Mouse (Mus musculus) testis, adult 2 months (tissue): Measurements from ENCODE around the gene Nme7. TPM values are rescaled to one million over a fixed set of nuclear protein-coding genes. Genes with fewer than 3 reads are reported as not detected.

Source experiments
- H3K27ac ChIP-seq: fragments of 200-500 bp; 2 replicates; pipeline ENCODE4 v1.5.1; 2012; ENCODE audit warnings: low read depth, low read length; ENCODE audit not compliant: control insufficient read depth, insufficient read depth
- H3K27me3 ChIP-seq: fragments of 200-500 bp; 2 replicates; pipeline ENCODE4 v1.6.1; 2012; ENCODE audit warnings: mild to moderate bottlenecking, low read length, moderate library complexity; ENCODE audit not compliant: control insufficient read depth, insufficient read depth
- H3K36me3 ChIP-seq: fragments of 200-500 bp; 2 replicates; pipeline ENCODE4 v1.6.1; 2012; ENCODE audit warnings: mild to moderate bottlenecking, low read length; ENCODE audit not compliant: control insufficient read depth, insufficient read depth
- H3K4me1 ChIP-seq: fragments of 200-500 bp; 2 replicates; pipeline ENCODE4 v1.6.1; 2012; ENCODE audit warnings: low read length; ENCODE audit not compliant: control insufficient read depth, insufficient read depth
- H3K4me3 ChIP-seq: fragments of 200-500 bp; 2 replicates; pipeline ENCODE4 v1.5.1; 2012; ENCODE audit warnings: low read depth, mild to moderate bottlenecking, low read length, moderate library complexity, mixed read lengths; ENCODE audit not compliant: control insufficient read depth
- CTCF ChIP-seq: fragments of 200-500 bp; IDR thresholded peaks from 2 replicates; pipeline ENCODE4 v1.5.1; 2012; ENCODE audit warnings: low read depth, mild to moderate bottlenecking, inconsistent platforms, low read length, moderate library complexity; ENCODE audit not compliant: control insufficient read depth, insufficient read depth, insufficient replicate concordance
- POLR2A ChIP-seq: fragments of 200-500 bp; IDR thresholded peaks from 2 replicates; pipeline ENCODE4 v1.6.1; 2012; ENCODE audit warnings: low read depth, mild to moderate bottlenecking, inconsistent platforms, low read length, moderate library complexity; ENCODE audit not compliant: control insufficient read depth
- polyA plus RNA-seq: library from polyadenylated mRNA; depleted of rRNA; stranded (reverse); fragments of >200 nt; gene quantifications from 2 replicates; pipeline ENCODE4 v1.2.3, GENCODE M21; 2012

The Nme7 gene
- polyA plus RNA-seq, 1 experiment, result 42.8 TPM

- no peak for TF ChIP-seq CTCF
- TF ChIP-seq POLR2A, result no peak
- H3K4me1 ChIP-seq, result no peaks in the 10 kb centered on the region
- H3K4me3 ChIP-seq, result no peak overlapping the region
- H3K27me3 ChIP-seq, result no peaks in the 10 kb centered on the region
- H3K27ac ChIP-seq, result no peak overlapping the region
- H3K36me3 ChIP-seq, result no peaks in the 10 kb centered on the region
Observed at GRCm38 (mm10) chr1:164408655-164409054, 104.7 kb downstream of the Nme7 start.

GRCm38 (mm10) chr1:164411306-164411705 lies 107.4 kb downstream of the Nme7 start:
- no peak overlapping the region for H3K4me3 ChIP-seq
- no peak for TF ChIP-seq CTCF
- no peak overlapping the region for H3K27ac ChIP-seq
- H3K27me3 ChIP-seq, result no peaks in the 10 kb centered on the region
- H3K36me3 ChIP-seq, result no peaks in the 10 kb centered on the region
- no peaks in the 10 kb centered on the region for H3K4me1 ChIP-seq

- Histone ChIP-seq H3K4me3 (no peak overlapping the region), H3K36me3 (no peaks in the 10 kb centered on the region), H3K27ac (no peak overlapping the region), H3K4me1 (no peaks in the 10 kb centered on the region), H3K27me3 (no peaks in the 10 kb centered on the region)
- TF ChIP-seq CTCF, result no peak
Observed at GRCm38 (mm10) chr1:164412906-164413305, 109.0 kb downstream of the Nme7 start.

GRCm38 (mm10) chr1:164413608-164414007 lies 109.7 kb downstream of the Nme7 start:
- Histone ChIP-seq H3K27ac (no peak overlapping the region), H3K36me3 (no peaks in the 10 kb centered on the region), H3K4me1 (no peaks in the 10 kb centered on the region), H3K4me3 (no peak overlapping the region), H3K27me3 (no peaks in the 10 kb centered on the region)
- no peak for TF ChIP-seq CTCF
- TF ChIP-seq POLR2A, result no peak

GRCm38 (mm10) chr1:164415347-164415751 lies 111.4 kb downstream of the Nme7 start:
- Histone ChIP-seq H3K27me3 (no peaks in the 10 kb centered on the region), H3K36me3 (no peaks in the 10 kb centered on the region), H3K4me1 (no peaks in the 10 kb centered on the region), H3K4me3 (no peak overlapping the region), H3K27ac (no peak overlapping the region)
- TF ChIP-seq CTCF, result no peak

- no peak overlapping the region for H3K4me3 ChIP-seq
- TF ChIP-seq CTCF (no peak), POLR2A (no peak)
- no peaks in the 10 kb centered on the region for H3K27me3 ChIP-seq
- no peaks in the 10 kb centered on the region for H3K4me1 ChIP-seq
- no peaks in the 10 kb centered on the region for H3K36me3 ChIP-seq
- 0 out of 2 replicates have a peak overlapping the region, but pooled peaks have one; percentile 29 for H3K27ac ChIP-seq
Observed at GRCm38 (mm10) chr1:164416692-164417394, 112.9 kb downstream of the Nme7 start.

- no peaks in the 10 kb centered on the region for H3K27me3 ChIP-seq
- TF ChIP-seq POLR2A (no peak), CTCF (no peak)
- H3K4me1 ChIP-seq, result no peaks in the 10 kb centered on the region
- H3K36me3 ChIP-seq, result no peaks in the 10 kb centered on the region
- H3K4me3 ChIP-seq, result no peak overlapping the region
- H3K27ac ChIP-seq, result no peak overlapping the region
Observed at GRCm38 (mm10) chr1:164417604-164418003, 113.7 kb downstream of the Nme7 start.

- H3K36me3 ChIP-seq, result no peaks in the 10 kb centered on the region
- H3K27ac ChIP-seq, result no peak overlapping the region
- no peaks in the 10 kb centered on the region for H3K27me3 ChIP-seq
- no peak overlapping the region for H3K4me3 ChIP-seq
- TF ChIP-seq CTCF, result no peak
- no peak for TF ChIP-seq POLR2A
- H3K4me1 ChIP-seq, result no peaks in the 10 kb centered on the region
Observed at GRCm38 (mm10) chr1:164418320-164418719, 114.4 kb downstream of the Nme7 start.
